Mouse (Mus musculus) lung, postnatal 36 days (tissue): ENCODE measurements at regions not wholly inside any gene's neighbourhood (a gene's known extent, or its start where the extent isn't known, plus 50 kb on each side); places are given as distances from the start of the nearest gene placed in this dataset.
A peak's percentile ranks its signal among the peaks of the same experiment; 100 is the strongest.

Experiments used
- DNase-seq: peaks from one replicate; pipeline ENCODE4 v3.0.0; 2022; ENCODE audit warnings: mixed read lengths

GRCm38 (mm10) chr7:39596403-39596802 is 78.8 kb downstream of the Zfp619 start:
- peak; percentile 48 for DNase-seq

- DNase-seq = no peak
These were observed 96.2 kb downstream of the Zfp619 start for GRCm38 (mm10) chr7:39613767-39614166.

DNA sequence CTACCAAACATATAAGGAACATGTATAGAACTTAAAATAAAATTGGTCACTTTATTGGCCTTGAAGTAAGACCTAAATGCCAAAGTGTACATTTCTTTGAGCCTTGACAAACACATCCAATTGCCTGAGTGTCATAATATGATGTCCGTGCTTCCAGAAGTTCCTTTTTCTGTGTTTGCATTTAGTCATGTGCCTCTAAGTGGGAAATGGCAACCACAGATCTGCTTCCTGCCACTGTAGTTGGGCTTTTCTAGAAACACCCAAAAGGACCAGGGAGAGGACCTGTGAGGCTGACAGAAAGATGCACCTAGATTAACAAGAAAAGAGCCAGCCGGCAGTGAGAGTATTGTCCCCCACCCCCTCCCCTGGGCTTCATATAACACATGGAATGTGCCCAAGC is 97.5 kb downstream of the Zfp619 start:
- no peak for DNase-seq

DNA sequence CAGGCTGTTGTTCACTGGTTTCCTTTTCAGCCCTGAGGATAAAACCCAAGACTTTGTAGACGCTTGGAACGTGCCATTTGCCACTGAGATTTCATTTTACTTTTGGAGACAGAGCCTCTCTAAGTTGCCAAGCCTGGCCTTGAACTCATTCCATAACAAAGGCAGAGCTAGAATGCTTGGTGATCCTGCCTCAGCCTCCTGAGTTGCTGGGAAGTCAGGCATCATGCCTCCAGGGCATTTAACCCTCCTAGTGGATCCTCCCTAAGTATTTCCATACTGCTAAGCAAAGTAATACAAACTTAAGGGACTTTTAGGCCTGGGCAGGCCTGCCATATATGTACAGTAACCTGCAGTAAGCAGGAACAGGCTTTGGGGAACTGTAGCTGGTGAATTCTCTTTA is 104.2 kb downstream of the Zfp619 start:
- no peak for DNase-seq

- DNase-seq = no peak
These were observed 115.3 kb downstream of the Zfp619 start for GRCm38 (mm10) chr7:39632836-39633235.

DNA sequence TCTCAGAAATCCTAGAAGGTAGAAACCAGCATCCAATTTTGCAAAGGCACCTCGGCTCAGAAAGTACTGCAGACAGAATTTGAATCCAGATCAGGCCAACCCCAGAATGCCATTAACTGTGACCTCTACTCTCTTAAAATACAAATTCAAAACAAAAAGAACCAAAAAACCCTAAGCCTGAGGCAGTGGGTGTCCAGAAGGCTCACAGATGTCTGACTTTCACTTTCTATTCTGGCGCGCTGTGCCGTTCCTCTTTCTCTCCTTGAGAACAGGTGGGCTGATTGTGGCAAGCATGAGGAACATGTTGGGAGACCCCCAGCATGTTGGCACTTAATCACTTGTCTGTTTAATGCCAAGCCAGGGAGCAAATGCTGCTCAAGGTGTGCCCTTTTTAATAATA is 124.8 kb downstream of the Zfp619 start:
- DNase-seq = peak; percentile 5

GRCm38 (mm10) chr7:39643323-39643722 is 125.8 kb downstream of the Zfp619 start:
- DNase-seq = no peak

DNA sequence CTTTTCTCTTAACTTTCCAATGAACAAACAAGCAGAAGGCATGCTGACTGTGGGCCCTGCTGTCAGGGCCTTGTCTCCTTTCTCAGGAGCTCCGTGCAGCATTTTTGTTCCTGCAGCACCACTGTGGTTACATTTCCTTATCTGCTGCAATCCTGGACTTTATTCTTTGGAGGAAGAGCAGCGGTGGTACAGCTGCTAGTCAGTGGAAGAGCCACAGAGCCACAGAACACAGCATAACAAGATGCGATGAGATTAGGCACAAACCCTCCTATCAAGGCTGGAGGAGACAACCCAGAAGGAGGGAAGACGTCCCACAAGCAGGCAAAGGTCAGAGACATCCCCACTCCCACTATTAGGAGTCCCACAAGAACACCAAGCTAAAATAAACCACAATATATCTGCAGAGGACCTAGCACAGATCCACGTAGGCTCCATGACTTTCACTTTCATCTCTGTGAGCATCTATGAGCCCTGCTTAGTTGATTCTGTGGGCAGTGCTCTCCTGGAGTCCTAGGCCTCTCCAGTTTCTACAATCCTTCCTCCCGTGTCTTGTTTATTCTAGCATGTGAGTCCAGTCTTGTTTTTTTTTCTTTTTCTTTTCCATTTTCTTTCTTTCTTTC is 133.0 kb downstream of the Zfp619 start:
- no peak for DNase-seq

- no peak for DNase-seq
These were observed 137.2 kb downstream of the Zfp619 start for GRCm38 (mm10) chr7:39654563-39655286.

- peak; percentile 40 for DNase-seq
These were observed 137.7 kb downstream of the Zfp619 start for GRCm38 (mm10) chr7:39655287-39655652.

DNA sequence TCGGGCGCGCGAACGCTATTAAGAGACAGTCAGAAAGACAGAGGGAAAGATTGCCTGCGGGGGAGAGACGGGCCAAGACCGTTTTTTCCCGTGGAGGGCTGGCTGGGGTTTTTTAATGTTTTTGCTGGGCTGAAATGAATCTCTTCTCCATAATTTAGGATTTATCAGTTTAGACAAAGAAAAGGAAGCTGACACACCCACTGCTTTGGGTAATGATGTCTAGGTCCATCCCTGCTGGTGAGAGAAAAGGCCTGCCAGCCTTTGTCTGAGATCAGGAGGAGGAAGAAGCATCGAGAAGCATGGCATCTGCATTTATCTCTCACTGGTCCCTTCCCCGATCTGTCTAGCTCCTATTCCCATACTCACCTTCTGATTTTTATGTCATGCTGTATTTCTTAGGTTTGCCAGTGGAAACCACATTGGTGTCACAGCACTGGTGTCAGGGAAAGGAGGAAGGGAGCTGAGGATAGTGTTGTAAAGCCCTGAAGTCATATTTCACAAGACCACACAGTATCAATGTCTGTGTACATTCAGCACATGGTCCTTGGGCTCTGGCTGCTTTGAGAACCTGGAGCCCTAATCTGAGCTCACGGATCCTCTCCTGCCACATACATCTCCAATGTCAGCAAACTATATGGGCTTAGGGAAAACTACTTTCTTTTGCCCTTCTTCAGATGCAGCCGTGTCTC is 138.3 kb downstream of the Zfp619 start:
- no peak for DNase-seq

DNA sequence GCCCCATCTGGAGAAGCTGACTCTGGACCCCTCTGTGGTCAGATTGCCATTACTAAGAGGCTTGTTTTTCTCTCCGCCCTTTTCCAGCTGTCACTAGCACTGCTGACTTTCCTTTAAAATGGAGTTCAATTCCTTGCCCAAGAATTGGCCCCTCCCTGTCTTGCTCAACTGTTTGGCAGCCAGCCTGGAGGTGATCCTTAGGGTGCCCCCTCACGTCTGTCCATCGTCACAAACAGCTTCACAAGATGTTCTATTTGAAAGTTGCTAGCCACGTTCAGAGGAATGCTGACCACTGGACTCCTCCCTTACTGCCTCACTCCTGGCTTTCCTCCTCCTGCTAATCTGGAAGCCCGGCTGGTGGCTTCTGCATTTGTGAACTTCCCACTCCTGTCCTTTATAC is 142.0 kb downstream of the Zfp619 start:
- DNase-seq = peak; percentile 68

DNA sequence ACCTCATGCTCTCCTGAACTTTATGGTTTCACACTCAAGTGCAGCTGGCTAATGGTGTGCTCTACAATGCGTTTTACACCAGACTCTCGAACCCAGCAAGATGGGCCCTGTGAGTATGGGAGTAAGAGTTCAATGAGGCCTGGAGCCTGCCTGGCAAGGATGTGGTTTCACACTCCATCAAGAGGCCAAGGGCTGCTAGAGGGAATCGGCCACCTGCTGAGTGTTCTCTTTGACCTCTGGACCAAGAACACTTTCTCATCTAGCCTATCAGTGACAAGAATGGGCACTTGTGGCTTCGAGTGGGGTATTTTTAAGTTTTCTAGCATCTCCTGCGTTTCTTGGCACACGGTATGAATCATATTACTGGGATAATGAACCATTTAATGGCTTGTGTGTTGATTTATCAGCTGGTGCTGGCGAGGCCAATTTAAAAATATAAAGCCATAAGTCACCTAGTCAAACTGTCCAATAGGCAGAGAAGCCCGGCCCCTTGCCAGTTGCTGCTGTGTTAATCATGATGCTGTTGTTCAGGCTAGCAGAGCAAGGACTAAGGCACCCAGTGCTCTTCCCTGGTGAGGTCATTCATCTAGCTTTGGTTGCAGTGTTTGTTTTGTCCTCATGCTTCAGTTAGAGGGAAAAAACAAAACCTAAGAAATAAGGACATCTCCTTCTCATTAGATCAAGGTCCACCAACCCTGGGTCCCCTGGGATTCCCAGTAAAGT is 157.7 kb downstream of the Zfp619 start:
- no peak for DNase-seq

- no peak for DNase-seq
These were observed 158.3 kb downstream of the Zfp619 start for GRCm38 (mm10) chr7:39675847-39676238.

DNA sequence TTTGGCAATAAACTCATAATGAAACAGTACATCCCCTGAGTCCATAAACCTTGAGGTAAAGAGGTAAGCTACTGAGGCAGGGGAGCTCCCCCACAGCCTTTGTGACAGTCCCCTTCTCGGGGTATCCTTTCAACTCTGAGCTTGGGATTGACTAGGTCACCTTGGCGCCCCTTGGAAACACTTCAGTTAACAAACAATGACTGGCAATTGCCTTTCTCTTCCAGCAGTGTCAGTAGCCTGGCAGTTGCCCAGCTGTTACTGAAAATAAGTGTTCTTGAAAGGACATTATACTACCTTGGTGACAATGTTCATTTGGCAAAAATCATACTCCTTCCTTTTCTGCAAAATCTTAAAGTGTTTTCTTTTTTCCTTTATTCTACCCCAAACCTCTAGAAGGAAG is 162.8 kb downstream of the Zfp619 start:
- no peak for DNase-seq

DNA sequence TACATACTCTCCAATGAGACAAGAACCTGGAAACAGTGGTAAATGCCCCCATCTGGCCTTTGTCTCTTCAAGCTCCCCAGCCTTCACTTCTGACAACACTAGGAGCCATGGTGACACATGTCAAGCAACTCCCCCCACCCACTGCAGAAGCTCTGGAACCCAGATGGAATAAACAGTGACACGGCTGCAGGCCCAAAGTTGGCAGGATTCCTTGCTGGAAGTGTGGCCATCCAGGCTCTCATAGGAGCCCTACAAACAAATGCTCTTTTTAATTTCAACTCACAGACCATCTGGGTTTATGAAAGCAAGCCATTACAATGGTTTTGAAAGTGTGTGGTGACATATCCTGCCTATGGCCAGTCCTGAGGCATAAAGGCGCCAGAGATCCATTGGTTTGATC is 179.0 kb downstream of the Zfp619 start:
- DNase-seq = no peak

- DNase-seq = no peak
These were observed 183.9 kb downstream of the Zfp619 start for GRCm38 (mm10) chr7:39701506-39701905.

DNA sequence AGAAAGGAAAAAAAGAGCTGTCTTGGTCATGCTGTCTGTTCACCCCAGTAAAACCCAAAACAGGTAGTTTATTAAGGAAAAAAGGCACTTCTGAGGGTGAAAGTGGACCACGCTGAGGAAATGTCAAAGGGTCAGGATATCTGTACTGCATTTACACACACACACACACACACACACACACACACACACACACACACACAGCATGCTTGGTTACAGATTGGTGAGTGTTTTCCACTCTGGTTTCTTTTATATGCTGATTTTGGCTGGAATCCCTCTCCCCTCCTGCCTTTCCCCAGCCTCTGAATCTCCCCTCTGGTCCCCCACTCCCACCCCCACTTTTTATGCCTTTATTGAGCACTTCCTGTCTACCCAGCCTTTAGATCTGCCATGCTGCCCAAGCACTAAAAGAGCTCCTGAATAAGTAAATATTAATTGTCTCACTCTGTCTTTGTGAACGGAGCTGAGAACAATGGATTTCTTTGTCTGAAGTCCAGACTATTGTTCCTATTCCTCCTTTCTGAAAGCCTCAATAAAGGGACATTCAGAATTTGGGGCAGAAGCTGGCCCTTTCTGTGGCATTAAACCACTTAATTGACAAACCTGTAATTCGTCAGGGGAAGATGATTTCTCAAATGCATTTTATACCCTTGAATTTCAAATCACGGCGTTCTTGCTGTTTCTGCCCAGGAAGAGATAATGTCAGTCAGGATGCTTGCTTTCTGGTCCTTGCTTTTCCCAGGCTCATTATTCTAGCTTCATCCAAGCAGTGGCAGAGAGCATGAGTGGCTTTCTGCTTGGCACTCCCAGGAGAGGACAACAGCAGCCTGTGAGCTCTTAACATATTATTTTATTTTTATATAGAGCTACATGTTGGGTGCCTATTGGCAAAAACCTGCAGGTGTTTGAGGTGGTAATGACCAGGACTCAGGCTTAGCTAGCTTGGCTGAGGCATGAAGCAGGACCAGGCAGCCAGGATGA is 187.8 kb downstream of the Zfp619 start:
- no peak for DNase-seq

DNA sequence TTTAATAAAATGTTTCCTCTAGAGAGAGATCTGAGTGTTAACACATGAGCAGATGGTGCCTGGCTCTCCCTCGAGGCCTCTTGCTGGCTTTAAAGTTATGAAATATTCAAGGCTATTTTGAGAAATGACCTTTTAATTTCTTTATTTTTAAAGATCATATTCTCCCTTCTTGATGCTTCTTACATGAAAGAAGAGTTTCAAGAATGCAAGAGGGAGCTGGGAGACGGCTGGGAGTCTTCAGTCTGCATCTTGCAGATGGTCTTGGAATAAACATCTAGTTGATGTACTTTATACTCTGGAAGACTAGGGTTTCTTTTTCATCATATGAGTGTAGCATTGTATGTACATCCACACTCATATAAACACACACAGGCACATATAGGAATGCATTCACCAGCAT is 189.0 kb downstream of the Zfp619 start:
- peak; percentile 8 for DNase-seq

GRCm38 (mm10) chr7:39716340-39717150 is 199.0 kb downstream of the Zfp619 start:
- peak; percentile 14 for DNase-seq

DNA sequence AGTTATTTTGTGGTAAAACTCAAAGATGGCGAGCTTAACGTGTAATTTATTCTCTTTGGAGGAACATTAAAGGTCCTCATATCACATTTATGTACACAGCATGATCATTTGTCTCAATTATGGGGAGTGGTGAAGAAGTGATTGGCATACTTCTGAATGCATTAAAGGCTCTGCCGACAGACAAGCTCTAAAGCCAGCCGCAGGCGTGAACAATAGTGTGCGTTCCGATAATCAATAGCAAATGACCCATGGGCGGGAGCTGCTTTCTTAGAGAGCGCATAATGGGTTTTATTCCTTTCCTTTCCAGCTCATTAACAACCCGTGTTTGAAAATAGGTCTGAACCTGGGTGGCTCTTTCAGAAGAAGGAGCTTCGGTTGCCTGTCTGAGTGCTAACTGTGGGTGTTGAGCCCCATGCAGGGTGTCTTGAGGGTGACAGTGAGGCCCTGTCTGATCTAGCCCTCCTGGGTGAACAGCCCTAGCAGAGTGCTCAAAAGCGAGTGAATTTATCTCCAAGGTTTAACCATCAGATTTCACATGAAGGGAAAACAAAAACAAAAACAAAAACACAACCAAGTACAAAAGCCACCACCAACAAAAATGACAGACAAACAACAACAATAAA is 210.5 kb downstream of the Zfp619 start:
- DNase-seq = no peak
